Mouse (Mus musculus): ENCODE measurements around the gene Gm45021.

- TF ChIP-seq POLR2AphosphoS2 (IDR thresholded peaks at IDR 0.05; ENCODE audit: insufficient read length, low read depth), result no peak
- no peak for TF ChIP-seq MYOD1 (IDR thresholded peaks at IDR 0.05; ENCODE audit: control insufficient read depth in 1 of 3, insufficient read length in 2 of 3, low read depth in 2 of 3)
- no peak for TF ChIP-seq MAX (IDR thresholded peaks at IDR 0.05; ENCODE audit: low read depth)
- no peak for TF ChIP-seq E2F4 (IDR thresholded peaks at IDR 0.05; ENCODE audit: insufficient read depth)
- no peak for TF ChIP-seq USF1 (IDR thresholded peaks at IDR 0.05; ENCODE audit: low read depth)
- TF ChIP-seq POLR2A (IDR thresholded peaks at IDR 0.05; ENCODE audit: insufficient read length, low read depth), result no peak
- no peak for TF ChIP-seq TCF3 (IDR thresholded peaks at IDR 0.05; ENCODE audit: insufficient read length, low read depth)
- no peak for TF ChIP-seq TCF12 (IDR thresholded peaks at IDR 0.05; ENCODE audit: insufficient read depth, poor library complexity, severe bottlenecking)
- no peak for TF ChIP-seq CEBPB (IDR thresholded peaks at IDR 0.05; ENCODE audit: insufficient read depth, poor library complexity, severe bottlenecking)
- no peak for TF ChIP-seq SRF (IDR thresholded peaks at IDR 0.05; ENCODE audit: control insufficient read depth, insufficient read length, low read depth)
- TF ChIP-seq MYOG (IDR thresholded peaks at IDR 0.05; ENCODE audit: control insufficient read depth in 1 of 3, insufficient read depth in 1 of 3, insufficient read length in 2 of 3, low read depth in 2 of 3), result no peak
Measured at GRCm38 (mm10) chr6:48610657-48611056, 21.2 kb downstream of the Gm45021 start.
